Mouse (Mus musculus): ENCODE results near the gene Atp2b2. TPM values are rescaled to one million over a fixed set of nuclear protein-coding genes. Genes with fewer than 3 reads are reported as not detected.

Gene Atp2b2
- total and polyA plus RNA-seq, 2 experiments from 2014 or later = 35.4 to 96.3 TPM

GRCm38 (mm10) chr6:113737318-113738046 lies 304.9 kb downstream of the Atp2b2 start:
- no peak overlapping the region for H3K27ac ChIP-seq (ENCODE audit: low read depth, low read length)
- ATAC-seq (ENCODE audit: low FRiP score) = no peak

DNA sequence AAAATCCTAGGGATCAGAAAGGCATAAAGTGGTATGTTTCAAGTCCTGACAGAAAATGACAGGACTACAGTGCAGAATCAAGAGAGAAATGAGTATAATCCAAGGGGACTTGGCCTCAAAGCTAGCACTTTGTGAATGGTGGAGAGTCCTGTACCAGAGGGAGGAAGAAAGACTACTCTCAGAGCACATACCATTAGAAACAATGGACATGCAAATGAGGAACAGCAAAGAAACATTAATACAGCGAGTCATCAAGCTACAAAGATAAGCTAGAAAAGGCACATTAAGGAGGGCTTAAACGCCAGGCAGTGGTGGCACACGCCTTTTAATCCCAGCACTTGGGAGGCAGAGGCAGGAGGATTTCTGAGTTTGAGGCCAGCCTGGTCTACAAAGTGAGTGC lies 311.1 kb downstream of the Atp2b2 start:
- DNase-seq (ENCODE audit: low spot score) (no peak), ATAC-seq (ENCODE audit: low FRiP score) (no peak)
- Histone ChIP-seq H3K4me3 (ENCODE audit: low read depth, low read length) (no peak overlapping the region), H3K4me2 (ENCODE audit: low read depth, low read length, poor library complexity, severe bottlenecking) (no peak overlapping the region), H3K9ac (replicated peaks; ENCODE audit: low read length, poor library complexity, severe bottlenecking) (no peak overlapping the region), H3K27me3 (ENCODE audit: insufficient read depth, low read length) (no peaks in the 10 kb centered on the region), H3K9me3 (ENCODE audit: low read length) (no peaks in the 10 kb centered on the region), H3K27ac (ENCODE audit: low read depth, low read length) (no peak overlapping the region), H3K36me3 (ENCODE audit: insufficient read depth, low read length) (peaks cover 76% of the 10 kb centered on the region), H3K4me1 (ENCODE audit: insufficient read depth, low read length) (no peaks in the 10 kb centered on the region; the same call in 1 of the 2 replicates)
- WGBS = 97% methylated on average over 3 of the region's 3 CpGs
- no peak for TF ChIP-seq CTCF (IDR thresholded peaks at IDR 0.05)

More at GRCm38 (mm10) chr6:113737318-113738046, 304.9 kb downstream of the Atp2b2 start:
- peaks cover 4% of the 10 kb centered on the region; the same call in 1 of the 2 replicates for H3K4me1 ChIP-seq (ENCODE audit: insufficient read depth, low read length)
- 92% methylated on average over 9 of the region's 9 CpGs for WGBS
- TF ChIP-seq CTCF (IDR thresholded peaks at IDR 0.05) = no peak
- peaks cover 44% of the 10 kb centered on the region for H3K36me3 ChIP-seq (ENCODE audit: insufficient read depth, low read length)
- DNase-seq (ENCODE audit: low spot score) = no peak
- no peaks in the 10 kb centered on the region for H3K27me3 ChIP-seq (ENCODE audit: insufficient read depth, low read length)
- H3K9me3 ChIP-seq (ENCODE audit: low read length) = no peaks in the 10 kb centered on the region
- H3K9ac ChIP-seq (replicated peaks; ENCODE audit: low read length, poor library complexity, severe bottlenecking) = no peak overlapping the region
- no peak overlapping the region for H3K4me2 ChIP-seq (ENCODE audit: low read depth, low read length, poor library complexity, severe bottlenecking)
- no peak overlapping the region for H3K4me3 ChIP-seq (ENCODE audit: low read depth, low read length)

GRCm38 (mm10) chr6:113728181-113728580 lies 314.2 kb downstream of the Atp2b2 start:
- no peak for ATAC-seq (ENCODE audit: low FRiP score)
- Histone ChIP-seq H3K27ac (ENCODE audit: low read depth, low read length) (no peak overlapping the region), H3K4me1 (ENCODE audit: insufficient read depth, low read length) (no peaks in the 10 kb centered on the region), H3K9ac (replicated peaks; ENCODE audit: low read length, poor library complexity, severe bottlenecking) (no peak overlapping the region), H3K9me3 (ENCODE audit: low read length) (no peaks in the 10 kb centered on the region), H3K4me3 (ENCODE audit: low read depth, low read length) (no peak overlapping the region), H3K4me2 (ENCODE audit: low read depth, low read length, poor library complexity, severe bottlenecking) (no peak overlapping the region), H3K36me3 (ENCODE audit: insufficient read depth, low read length) (peaks cover 55% of the 10 kb centered on the region), H3K27me3 (ENCODE audit: insufficient read depth, low read length) (no peaks in the 10 kb centered on the region)
- no peak for TF ChIP-seq CTCF (IDR thresholded peaks at IDR 0.05)
- DNase-seq (ENCODE audit: low spot score) = no peak
- WGBS = 92% methylated on average over 7 of the region's 7 CpGs

DNA sequence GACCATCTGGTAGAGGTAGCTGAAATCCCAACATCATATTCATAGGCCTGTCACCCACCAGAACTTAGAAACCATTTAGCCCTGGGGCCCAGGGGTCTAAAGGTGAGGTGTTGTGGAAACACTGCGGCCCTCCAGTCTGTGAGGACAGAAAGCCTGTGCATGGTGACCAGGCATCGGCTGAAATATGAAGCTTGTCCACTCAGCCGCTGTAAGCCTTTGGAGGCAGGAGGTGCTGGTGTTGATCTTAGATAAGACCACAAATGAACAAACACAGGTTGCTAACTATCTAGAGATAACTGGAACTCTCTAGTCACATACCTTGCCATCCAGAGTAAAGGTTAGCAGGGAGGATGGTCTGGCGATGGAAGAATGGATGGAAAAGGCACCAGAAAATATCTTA lies 321.4 kb downstream of the Atp2b2 start:
- no peak for TF ChIP-seq CTCF (IDR thresholded peaks at IDR 0.05)
- Histone ChIP-seq H3K27me3 (ENCODE audit: insufficient read depth, low read length) (no peaks in the 10 kb centered on the region), H3K36me3 (ENCODE audit: insufficient read depth, low read length) (peaks cover 31% of the 10 kb centered on the region), H3K4me3 (ENCODE audit: low read depth, low read length) (no peak overlapping the region), H3K4me2 (ENCODE audit: low read depth, low read length, poor library complexity, severe bottlenecking) (no peak overlapping the region), H3K9me3 (ENCODE audit: low read length) (no peaks in the 10 kb centered on the region), H3K4me1 (ENCODE audit: insufficient read depth, low read length) (no peaks in the 10 kb centered on the region), H3K9ac (replicated peaks; ENCODE audit: low read length, poor library complexity, severe bottlenecking) (no peak overlapping the region), H3K27ac (ENCODE audit: low read depth, low read length) (no peak overlapping the region)
- DNase-seq (ENCODE audit: low spot score) (no peak), ATAC-seq (ENCODE audit: low FRiP score) (no peak)
- 95% methylated on average over 4 of the region's 4 CpGs for WGBS

GRCm38 (mm10) chr6:113719878-113720277 lies 322.5 kb downstream of the Atp2b2 start, which contains the start of gene Ghrl:
Gene Ghrl, minus strand, starts transcription at chr6:113719880.
- Histone ChIP-seq H3K27ac (ENCODE audit: low read depth, low read length) (no peak within 1 kb of the TSS), H3K9ac (replicated peaks; ENCODE audit: low read length, poor library complexity, severe bottlenecking) (no peak within 1 kb of the TSS), H3K4me2 (ENCODE audit: low read depth, low read length, poor library complexity, severe bottlenecking) (no peak within 1 kb of the TSS), H3K4me3 (ENCODE audit: low read depth, low read length) (no peak within 1 kb of the TSS), H3K36me3 (ENCODE audit: insufficient read depth, low read length) (peaks cover 39% of the 10 kb centered on the region), H3K27me3 (ENCODE audit: insufficient read depth, low read length) (no peaks in the 10 kb centered on the region), H3K4me1 (ENCODE audit: insufficient read depth, low read length) (no peaks in the 10 kb centered on the region), H3K9me3 (ENCODE audit: low read length) (no peaks in the 10 kb centered on the region)
- TF ChIP-seq CTCF (IDR thresholded peaks at IDR 0.05) = no peak
- WGBS = 95% methylated on average over 3 of the region's 3 CpGs
- ATAC-seq (ENCODE audit: low FRiP score) = no peak
- no peak for DNase-seq (ENCODE audit: low spot score)

DNA sequence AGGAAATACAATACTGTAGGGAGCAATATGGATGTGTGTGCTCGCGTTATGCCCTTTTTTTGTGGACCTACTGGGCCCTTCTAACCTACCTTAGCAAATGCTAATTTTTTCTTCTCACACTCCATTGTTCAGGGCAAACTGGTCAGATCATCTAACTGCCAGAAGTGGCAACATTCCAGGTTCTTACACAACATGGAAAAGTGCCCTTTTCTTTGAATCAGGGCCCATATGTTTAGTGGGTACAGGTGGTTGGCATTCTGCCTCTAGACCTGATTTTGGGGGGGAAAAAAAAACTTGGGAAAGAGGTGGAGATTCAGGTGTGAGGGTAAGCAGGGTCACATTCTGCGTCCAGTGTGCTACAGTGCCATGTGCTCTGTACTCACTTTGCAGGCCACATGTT lies 324.9 kb downstream of the Atp2b2 start:
- Histone ChIP-seq H3K4me1 (ENCODE audit: insufficient read depth, low read length) (no peaks in the 10 kb centered on the region), H3K4me3 (ENCODE audit: low read depth, low read length) (no peak overlapping the region), H3K9ac (replicated peaks; ENCODE audit: low read length, poor library complexity, severe bottlenecking) (no peak overlapping the region), H3K27ac (ENCODE audit: low read depth, low read length) (no peak overlapping the region), H3K27me3 (ENCODE audit: insufficient read depth, low read length) (no peaks in the 10 kb centered on the region), H3K36me3 (ENCODE audit: insufficient read depth, low read length) (peaks cover 49% of the 10 kb centered on the region), H3K9me3 (ENCODE audit: low read length) (no peaks in the 10 kb centered on the region), H3K4me2 (ENCODE audit: low read depth, low read length, poor library complexity, severe bottlenecking) (no peak overlapping the region)
- DNase-seq (ENCODE audit: low spot score) (no peak), ATAC-seq (ENCODE audit: low FRiP score) (no peak)
- TF ChIP-seq CTCF (IDR thresholded peaks at IDR 0.05) = no peak
- WGBS = 93% methylated on average over 3 of the region's 3 CpGs

Data from midbrain, postnatal 0 days (tissue).